Mouse (Mus musculus): ENCODE data around the gene Cks1b. TPM values are rescaled to one million over a fixed set of nuclear protein-coding genes. Genes with fewer than 3 reads are reported as not detected.

Gene Cks1b
- polyA plus RNA-seq, 1 experiment from 2014 or later: 450 TPM

- ATAC-seq (ENCODE audit: insufficient read depth, low FRiP score, low read depth): no peak
- no peaks in the 10 kb centered on the region for H3K9me3 ChIP-seq
- H3K9ac ChIP-seq: no peak overlapping the region
- WGBS: 39% methylated on average over 5 of the region's 5 CpGs
- H3K36me3 ChIP-seq: no peaks in the 10 kb centered on the region
- no peaks in the 10 kb centered on the region for H3K27me3 ChIP-seq (replicated peaks)
- H3K4me1 ChIP-seq: peaks cover 14% of the 10 kb centered on the region
- no peak overlapping the region for H3K4me3 ChIP-seq (replicated peaks)
- H3K4me2 ChIP-seq: no peak overlapping the region
- H3K27ac ChIP-seq: 0 out of 2 replicates have a peak overlapping the region, but pooled peaks have one; percentile 16
Measured at GRCm38 (mm10) chr3:89373581-89374231, 44.5 kb downstream of the Cks1b start.

- H3K4me3 ChIP-seq (replicated peaks): no peak overlapping the region
- no peak overlapping the region for H3K4me2 ChIP-seq
- 53% methylated on average over 11 of the region's 11 CpGs for WGBS
- no peaks in the 10 kb centered on the region for H3K36me3 ChIP-seq
- ATAC-seq (ENCODE audit: insufficient read depth, low FRiP score, low read depth): no peak
- no peaks in the 10 kb centered on the region for H3K9me3 ChIP-seq
- 0 out of 2 replicates have a peak, but pooled peaks cover 3% of the 10 kb centered on the region for H3K4me1 ChIP-seq
- no peaks in the 10 kb centered on the region for H3K27me3 ChIP-seq (replicated peaks)
- no peak overlapping the region for H3K9ac ChIP-seq
- H3K27ac ChIP-seq: no peak overlapping the region
Measured at GRCm38 (mm10) chr3:89367338-89367737, 50.8 kb downstream of the Cks1b start.

GRCm38 (mm10) chr3:89365486-89366414 lies 52.4 kb downstream of the Cks1b start:
- Histone ChIP-seq H3K4me2 (no peak overlapping the region), H3K27me3 (replicated peaks) (no peaks in the 10 kb centered on the region), H3K4me3 (replicated peaks) (no peak overlapping the region), H3K9me3 (no peaks in the 10 kb centered on the region), H3K36me3 (no peaks in the 10 kb centered on the region), H3K4me1 (0 out of 2 replicates have a peak, but pooled peaks cover 3% of the 10 kb centered on the region), H3K27ac (no peak overlapping the region), H3K9ac (no peak overlapping the region)
- 67% methylated on average over 20 of the region's 20 CpGs for WGBS
- ATAC-seq (ENCODE audit: insufficient read depth, low FRiP score, low read depth): 0 out of 2 replicates have a peak, but pooled peaks have one; percentile 19

Other genes starting within 250 kb of the Cks1b start
- gene Scamp3, start 240.9 kb downstream of the Cks1b start, polyA plus RNA-seq (2015; fragmentation: Nextera tagmentation; extraction: Ambion mirVana): 103 and 106 TPM in 2 replicates
- 21.1 and 22.1 TPM in 2 replicates for gene Fam189b, start 235.2 kb downstream of the Cks1b start, polyA plus RNA-seq (2015; fragmentation: Nextera tagmentation; extraction: Ambion mirVana)
- 40.1 and 41.2 TPM in 2 replicates for gene Gba, start 215.5 kb downstream of the Cks1b start, polyA plus RNA-seq (2015; fragmentation: Nextera tagmentation; extraction: Ambion mirVana)
- gene Thbs3, start 203.2 kb downstream of the Cks1b start, polyA plus RNA-seq (2015; fragmentation: Nextera tagmentation; extraction: Ambion mirVana): 29.0 and 29.2 TPM in 2 replicates
- 197 and 199 TPM in 2 replicates for gene Mtx1, start 191.3 kb downstream of the Cks1b start, polyA plus RNA-seq (2015; fragmentation: Nextera tagmentation; extraction: Ambion mirVana)
- gene Muc1, start 189.3 kb downstream of the Cks1b start, polyA plus RNA-seq (2015; fragmentation: Nextera tagmentation; extraction: Ambion mirVana): 64.2 and 89.1 TPM in 2 replicates
- 374 and 406 TPM in 2 replicates for gene Krtcap2, start 172.4 kb downstream of the Cks1b start, polyA plus RNA-seq (2015; fragmentation: Nextera tagmentation; extraction: Ambion mirVana)
- gene Trim46, start 172.1 kb downstream of the Cks1b start, polyA plus RNA-seq (2015; fragmentation: Nextera tagmentation; extraction: Ambion mirVana): 4.6 and 5.9 TPM in 2 replicates
- 129 and 132 TPM in 2 replicates for gene Dpm3, start 159.0 kb downstream of the Cks1b start, polyA plus RNA-seq (2015; fragmentation: Nextera tagmentation; extraction: Ambion mirVana)
- gene Slc50a1, start 147.8 kb downstream of the Cks1b start, polyA plus RNA-seq (2015; fragmentation: Nextera tagmentation; extraction: Ambion mirVana): 74.4 and 75.3 TPM in 2 replicates
- 41.4 and 46.1 TPM in 2 replicates for gene Efna1, start 137.2 kb downstream of the Cks1b start, polyA plus RNA-seq (2015; fragmentation: Nextera tagmentation; extraction: Ambion mirVana)
- 9.5 and 9.6 TPM in 2 replicates for gene Efna3, start 95.4 kb downstream of the Cks1b start, polyA plus RNA-seq (2015; fragmentation: Nextera tagmentation; extraction: Ambion mirVana)
- 17.9 and 19.4 TPM in 2 replicates for gene Efna4, start 80.4 kb downstream of the Cks1b start, polyA plus RNA-seq (2015; fragmentation: Nextera tagmentation; extraction: Ambion mirVana)
- gene Adam15, start 68.4 kb downstream of the Cks1b start, polyA plus RNA-seq (2015; fragmentation: Nextera tagmentation; extraction: Ambion mirVana): 44.7 and 53.2 TPM in 2 replicates
- 0.30 and 0.67 TPM in 2 replicates for gene Dcst2, start 56.4 kb downstream of the Cks1b start, polyA plus RNA-seq (2015; fragmentation: Nextera tagmentation; extraction: Ambion mirVana)
- 0.30 and 0.52 TPM in 2 replicates for gene Dcst1, start 53.1 kb downstream of the Cks1b start, polyA plus RNA-seq (2015; fragmentation: Nextera tagmentation; extraction: Ambion mirVana)
- gene Zbtb7b, start 23.6 kb downstream of the Cks1b start, polyA plus RNA-seq (2015; fragmentation: Nextera tagmentation; extraction: Ambion mirVana): 7.8 and 7.9 TPM in 2 replicates
- not detected in 2 replicates for gene Lenep, start 15.6 kb downstream of the Cks1b start, polyA plus RNA-seq (2015; fragmentation: Nextera tagmentation; extraction: Ambion mirVana)
- 23.6 and 29.4 TPM in 2 replicates for gene Flad1, start 6.5 kb downstream of the Cks1b start, polyA plus RNA-seq (2015; fragmentation: Nextera tagmentation; extraction: Ambion mirVana)
- gene Shc1, start 60 bp upstream of the Cks1b start, polyA plus RNA-seq (2015; fragmentation: Nextera tagmentation; extraction: Ambion mirVana): 84.6 and 103 TPM in 2 replicates
- 35.1 and 37.1 TPM in 2 replicates for gene Pygo2, start 11.8 kb upstream of the Cks1b start, polyA plus RNA-seq (2015; fragmentation: Nextera tagmentation; extraction: Ambion mirVana)
- gene Pbxip1, start 18.3 kb upstream of the Cks1b start, polyA plus RNA-seq (2015; fragmentation: Nextera tagmentation; extraction: Ambion mirVana): 39.9 and 40.1 TPM in 2 replicates
- 55.3 and 60.1 TPM in 2 replicates for gene Pmvk, start 36.2 kb upstream of the Cks1b start, polyA plus RNA-seq (2015; fragmentation: Nextera tagmentation; extraction: Ambion mirVana)
- 4.5 and 5.4 TPM in 2 replicates for gene Kcnn3, start 101.8 kb upstream of the Cks1b start, polyA plus RNA-seq (2015; fragmentation: Nextera tagmentation; extraction: Ambion mirVana)

All from stomach, embryonic 15.5 days (tissue).